Mouse (Mus musculus): ENCODE results near the gene Pak3.

DNA sequence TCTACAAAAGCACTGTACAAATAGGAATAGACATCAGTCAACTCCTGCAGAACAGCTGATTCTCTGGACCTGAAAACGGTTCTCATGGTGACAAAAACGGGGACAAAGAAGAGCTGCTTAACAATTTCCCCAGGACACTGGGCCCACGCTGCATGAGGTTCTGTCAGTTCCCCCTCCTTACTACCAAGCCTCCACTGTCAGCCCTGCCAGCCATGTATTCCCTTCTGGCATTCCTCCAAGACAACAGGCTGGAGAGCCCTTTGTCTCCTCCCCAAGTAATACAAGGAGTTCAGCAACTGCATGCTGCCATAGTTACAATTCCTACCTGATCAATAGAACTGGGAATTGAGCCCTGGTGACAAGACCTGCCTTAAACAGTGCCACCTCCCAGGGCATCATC, 15.2 kb downstream of the Pak3 start:
- no peak for TF ChIP-seq POLR2A (IDR thresholded peaks at IDR 0.05; ENCODE audit: control insufficient read depth, low read depth, low read length)
- TF ChIP-seq CTCF (IDR thresholded peaks at IDR 0.05; ENCODE audit: control insufficient read depth, insufficient read depth, insufficient replicate concordance, low read depth, low read length) = no peak

All from testis, adult 2 months (tissue).